Mouse (Mus musculus): ENCODE measurements around the gene Adamtsl5. TPM values are rescaled to one million over a fixed set of nuclear protein-coding genes. Genes with fewer than 3 reads are reported as not detected.
"Not testable (repeated sequence)": the region's sequence is repeated elsewhere in the genome, so short reads cannot be mapped to it uniquely, and the experiment has no call there.

Gene Adamtsl5
- polyA plus RNA-seq, 1 experiment from 2014 or later: 0.27 TPM

DNA sequence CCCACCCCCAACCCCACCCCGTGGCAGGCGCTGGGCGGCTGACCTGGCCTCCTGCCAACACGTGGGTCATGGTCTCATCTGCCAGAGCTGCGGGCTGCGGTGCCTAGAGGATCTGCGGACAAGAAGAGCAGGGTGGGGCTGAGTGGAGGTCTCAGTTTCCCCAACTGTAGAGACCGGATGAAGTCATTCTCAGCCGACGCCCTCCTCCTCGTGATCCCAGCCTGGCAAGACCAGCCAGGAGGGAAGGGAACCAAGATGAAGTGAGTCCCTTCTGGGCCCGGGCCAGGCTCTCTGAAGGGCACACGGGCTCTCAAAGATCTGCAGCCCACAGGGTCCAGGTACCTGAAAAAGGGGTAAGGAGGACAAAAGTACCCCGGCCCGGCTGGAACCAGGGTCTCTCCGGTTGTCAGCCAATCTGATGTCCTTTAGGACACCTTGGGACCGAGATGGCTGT, 671 bp downstream of the Adamtsl5 start:
- Histone ChIP-seq H3K4me3 (peak overlapping the region; percentile 44; the same call in 1 of the 2 replicates), H3K36me3 (replicated peaks) (no peaks in the 10 kb centered on the region), H3K4me1 (peaks cover 53% of the 10 kb centered on the region), H3K27ac (no peak overlapping the region), H3K27me3 (ENCODE audit: poor library complexity, severe bottlenecking) (peaks cover 100% of the 10 kb centered on the region), H3K9me3 (no peaks in the 10 kb centered on the region)
- DNase-seq (ENCODE audit: extremely low spot score, low spot score): no peak
- WGBS: 14% methylated on average over 17 of the region's 17 CpGs

- H3K9me3 ChIP-seq; DNase-seq (ENCODE audit: extremely low spot score, low spot score); H3K36me3 ChIP-seq (replicated peaks); H3K4me3 ChIP-seq; H3K27ac ChIP-seq: not testable (repeated sequence)
- Histone ChIP-seq H3K4me1 (peaks cover 69% of the 10 kb centered on the region), H3K27me3 (ENCODE audit: poor library complexity, severe bottlenecking) (peaks cover 100% of the 10 kb centered on the region)
- WGBS: 80% methylated on average over 6 of the region's 6 CpGs
These were observed 2.3 kb downstream of the Adamtsl5 start for GRCm38 (mm10) chr10:80345929-80346328.

GRCm38 (mm10) chr10:80345122-80345521, 3.1 kb downstream of the Adamtsl5 start:
- Histone ChIP-seq H3K4me3 (peak overlapping the region; percentile 9; the same call in 1 of the 2 replicates), H3K36me3 (replicated peaks) (no peaks in the 10 kb centered on the region), H3K27me3 (ENCODE audit: poor library complexity, severe bottlenecking) (peaks cover 100% of the 10 kb centered on the region), H3K9me3 (no peaks in the 10 kb centered on the region), H3K27ac (0 out of 2 replicates have a peak overlapping the region, but pooled peaks have one; percentile 45), H3K4me1 (peaks cover 77% of the 10 kb centered on the region)
- no peak for DNase-seq (ENCODE audit: extremely low spot score, low spot score)
- WGBS: under 1% methylated on average over 16 of the region's 16 CpGs

GRCm38 (mm10) chr10:80344131-80344661, 4.0 kb downstream of the Adamtsl5 start:
- Histone ChIP-seq H3K9me3 (no peaks in the 10 kb centered on the region), H3K4me3 (peak overlapping the region; percentile 2; the same call in 1 of the 2 replicates), H3K4me1 (peaks cover 79% of the 10 kb centered on the region), H3K27ac (no peak overlapping the region), H3K36me3 (replicated peaks) (no peaks in the 10 kb centered on the region), H3K27me3 (ENCODE audit: poor library complexity, severe bottlenecking) (peaks cover 99% of the 10 kb centered on the region)
- no peak for DNase-seq (ENCODE audit: extremely low spot score, low spot score)
- 41% methylated on average over 9 of the region's 9 CpGs for WGBS

DNA sequence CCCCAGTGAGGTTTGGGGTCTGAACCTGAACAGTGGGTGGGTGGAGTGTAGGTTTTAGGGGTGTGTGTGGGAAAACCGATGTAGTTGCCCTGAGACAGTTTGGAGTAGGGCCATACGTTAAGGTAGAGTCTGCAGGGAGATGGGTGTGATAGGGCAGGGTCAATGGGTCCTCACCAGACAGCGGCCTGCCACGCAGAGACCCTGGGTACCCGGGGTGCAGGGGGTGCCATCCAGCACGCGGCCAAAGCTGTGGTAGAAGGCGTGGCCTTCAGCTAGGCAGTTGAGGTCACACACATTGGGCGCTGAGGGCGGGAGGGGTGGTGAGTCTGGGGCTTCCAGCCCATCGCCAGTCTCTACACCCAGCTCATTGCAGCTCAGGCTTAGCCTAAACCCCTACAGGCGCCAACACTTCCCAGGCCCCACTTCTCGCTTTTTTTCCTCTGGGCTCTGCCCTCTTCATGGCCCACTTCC, 4.8 kb downstream of the Adamtsl5 start:
- 29% methylated on average over 13 of the region's 13 CpGs for WGBS
- H3K27ac ChIP-seq: no peak overlapping the region
- peak overlapping the region; percentile 51 for H3K4me3 ChIP-seq
- H3K9me3 ChIP-seq: no peaks in the 10 kb centered on the region
- H3K36me3 ChIP-seq (replicated peaks): no peaks in the 10 kb centered on the region
- peaks cover 94% of the 10 kb centered on the region for H3K27me3 ChIP-seq (ENCODE audit: poor library complexity, severe bottlenecking)
- peaks cover 71% of the 10 kb centered on the region for H3K4me1 ChIP-seq
- DNase-seq (ENCODE audit: extremely low spot score, low spot score): no peak

DNA sequence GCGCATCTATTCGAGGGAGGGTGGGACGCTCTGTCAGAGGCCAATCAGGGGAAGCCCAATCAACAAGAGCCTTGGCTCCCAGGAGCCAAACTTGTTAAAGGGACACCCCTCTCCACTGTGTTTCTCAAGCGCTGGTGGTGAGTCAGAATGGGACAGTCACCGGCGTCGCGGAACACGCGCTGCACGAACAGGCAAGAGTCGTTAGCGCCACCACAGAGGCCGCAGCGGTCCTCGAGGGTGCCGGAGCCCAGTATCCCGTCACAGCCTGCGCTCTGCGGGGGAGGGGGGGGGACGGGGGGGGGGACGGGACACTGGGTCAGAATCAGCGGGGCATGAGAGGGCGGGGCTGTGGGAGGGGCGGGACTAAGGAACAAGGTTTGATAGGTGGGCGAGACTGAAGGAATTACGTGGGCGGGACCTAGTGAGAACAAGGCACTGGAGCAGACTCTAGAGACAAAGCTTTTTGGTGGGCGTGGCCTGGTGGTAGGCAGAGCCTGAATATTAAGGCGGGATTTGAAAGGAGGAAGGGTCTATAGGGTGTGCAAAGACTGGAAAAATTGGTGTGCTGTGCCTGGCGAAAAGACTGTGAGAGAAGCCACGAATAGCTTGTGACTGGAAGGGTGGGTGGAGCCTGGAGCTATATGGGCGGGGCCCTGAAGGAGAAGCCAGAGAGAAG, 5.3 kb downstream of the Adamtsl5 start:
- Histone ChIP-seq H3K27ac (no peak overlapping the region), H3K36me3 (replicated peaks) (no peaks in the 10 kb centered on the region), H3K27me3 (ENCODE audit: poor library complexity, severe bottlenecking) (peaks cover 94% of the 10 kb centered on the region), H3K4me1 (peaks cover 65% of the 10 kb centered on the region), H3K4me3 (peak overlapping the region; percentile 51), H3K9me3 (no peaks in the 10 kb centered on the region)
- under 1% methylated on average over 32 of the region's 33 CpGs for WGBS
- DNase-seq (ENCODE audit: extremely low spot score, low spot score): peak; percentile 72

DNA sequence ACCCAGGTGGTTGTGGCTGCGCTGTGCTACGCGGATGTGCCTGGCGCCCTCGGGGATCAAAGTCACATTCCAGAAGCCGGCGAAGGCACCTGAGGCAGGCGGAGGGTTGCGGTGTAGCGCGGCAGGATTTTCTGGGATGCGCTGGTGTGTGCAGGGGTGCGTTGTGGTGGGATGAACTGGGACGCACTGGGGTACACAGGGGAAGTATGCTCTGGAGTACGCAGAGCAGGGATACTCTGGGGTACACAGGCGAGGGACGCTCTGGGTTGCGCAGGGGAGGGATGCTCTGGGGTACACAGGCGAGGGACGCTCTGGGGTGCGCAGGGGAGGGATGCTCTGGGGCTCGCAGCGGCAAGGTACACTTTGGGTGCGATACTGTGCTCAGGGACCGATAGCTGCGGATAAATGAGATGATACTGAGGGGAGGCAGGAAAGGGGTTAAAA, 5.9 kb downstream of the Adamtsl5 start:
- peaks cover 90% of the 10 kb centered on the region for H3K27me3 ChIP-seq (ENCODE audit: poor library complexity, severe bottlenecking)
- H3K36me3 ChIP-seq (replicated peaks): no peaks in the 10 kb centered on the region
- 0 out of 2 replicates have a peak overlapping the region, but pooled peaks have one; percentile 3 for H3K27ac ChIP-seq
- H3K4me3 ChIP-seq: peak overlapping the region; percentile 51
- H3K9me3 ChIP-seq: no peaks in the 10 kb centered on the region
- DNase-seq (ENCODE audit: extremely low spot score, low spot score): no peak
- peaks cover 60% of the 10 kb centered on the region for H3K4me1 ChIP-seq
- WGBS: under 1% methylated on average over 26 of the region's 26 CpGs

DNA sequence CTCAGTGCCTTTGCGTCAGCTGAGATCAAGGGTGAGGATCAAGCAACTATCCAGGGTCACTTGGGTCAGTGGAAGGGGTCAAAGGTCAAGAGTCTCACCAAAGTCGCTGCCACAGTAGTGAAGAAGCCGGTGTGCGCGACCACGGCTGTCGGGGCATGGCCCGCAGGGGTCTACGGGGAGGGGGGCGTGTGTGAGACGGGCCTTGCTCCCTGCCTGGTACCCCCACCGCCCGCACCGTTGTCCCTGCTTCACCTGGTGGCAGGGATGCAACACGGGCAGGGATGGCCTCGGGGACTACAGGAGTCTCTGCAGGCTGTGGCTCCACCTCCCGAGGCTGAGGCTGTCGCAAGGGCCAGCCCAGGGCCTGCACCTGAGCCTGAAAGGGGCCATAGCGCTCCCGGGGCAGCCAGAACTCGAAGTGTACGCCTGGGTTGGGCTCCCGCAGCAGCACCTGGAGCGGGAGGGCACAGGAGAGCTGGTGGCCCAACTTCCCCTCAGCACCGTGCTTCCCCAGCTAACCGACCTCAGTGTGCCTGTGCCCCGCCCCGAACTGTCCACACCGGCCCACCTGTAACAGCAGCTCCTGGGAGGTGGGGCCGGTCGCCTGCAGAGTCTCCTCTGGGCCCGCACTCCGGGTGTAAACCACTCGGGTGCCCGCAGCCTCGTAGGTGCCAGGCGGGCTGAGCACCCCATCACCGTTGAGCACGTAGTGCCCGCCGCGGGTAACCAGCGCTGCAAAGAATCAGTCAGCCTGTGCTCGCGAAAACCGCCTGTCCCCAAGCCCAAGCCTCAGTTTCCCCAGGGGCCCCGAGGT, 6.5 kb downstream of the Adamtsl5 start:
- WGBS: 2% methylated on average over 47 of the region's 47 CpGs
- H3K9me3 ChIP-seq: no peaks in the 10 kb centered on the region
- H3K36me3 ChIP-seq (replicated peaks): no peaks in the 10 kb centered on the region
- H3K4me1 ChIP-seq: peaks cover 58% of the 10 kb centered on the region
- peak overlapping the region; percentile 51 for H3K4me3 ChIP-seq
- H3K27me3 ChIP-seq (ENCODE audit: poor library complexity, severe bottlenecking): peaks cover 86% of the 10 kb centered on the region
- DNase-seq (ENCODE audit: extremely low spot score, low spot score): no peak
- 0 out of 2 replicates have a peak overlapping the region, but pooled peaks have one; percentile 4 for H3K27ac ChIP-seq

- H3K27me3 ChIP-seq (ENCODE audit: poor library complexity, severe bottlenecking): peaks cover 86% of the 10 kb centered on the region
- H3K9me3 ChIP-seq: no peaks in the 10 kb centered on the region
- peaks cover 58% of the 10 kb centered on the region for H3K4me1 ChIP-seq
- H3K36me3 ChIP-seq (replicated peaks): no peaks in the 10 kb centered on the region
- no peak overlapping the region for H3K27ac ChIP-seq
- WGBS: 10% methylated on average over 21 of the region's 21 CpGs
- no peak for DNase-seq (ENCODE audit: extremely low spot score, low spot score)
- peak overlapping the region; percentile 51 for H3K4me3 ChIP-seq
These were observed 7.2 kb downstream of the Adamtsl5 start for GRCm38 (mm10) chr10:80341026-80341425.

GRCm38 (mm10) chr10:80339941-80340750, 8.1 kb downstream of the Adamtsl5 start:
- WGBS: 22% methylated on average over 19 of the region's 19 CpGs
- no peaks in the 10 kb centered on the region for H3K9me3 ChIP-seq
- peaks cover 86% of the 10 kb centered on the region for H3K27me3 ChIP-seq (ENCODE audit: poor library complexity, severe bottlenecking)
- peak; percentile 90 for DNase-seq (ENCODE audit: extremely low spot score, low spot score)
- H3K4me1 ChIP-seq: peaks cover 55% of the 10 kb centered on the region
- no peak overlapping the region for H3K27ac ChIP-seq
- H3K4me3 ChIP-seq: peak overlapping the region; percentile 10
- peaks cover 4% of the 10 kb centered on the region for H3K36me3 ChIP-seq (replicated peaks)

DNA sequence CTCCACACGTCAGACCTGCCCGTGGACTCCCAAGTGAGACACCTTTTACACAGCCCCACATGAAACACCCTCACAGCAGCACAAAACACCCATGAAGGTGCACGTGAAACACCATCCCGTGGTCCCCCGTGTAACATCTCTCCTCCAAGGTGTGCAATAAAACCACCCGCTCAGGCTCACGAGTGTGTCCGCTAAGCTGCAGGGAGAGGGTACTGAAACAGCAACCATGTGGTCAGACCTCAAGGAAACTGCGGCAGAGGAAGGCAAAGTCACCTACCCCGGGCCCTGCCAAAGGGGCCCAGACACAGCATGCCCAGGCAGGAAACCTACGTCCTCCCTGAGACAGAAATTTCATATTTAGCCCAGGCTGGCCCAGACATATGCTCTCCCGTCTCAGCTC, 11.9 kb downstream of the Adamtsl5 start:
- WGBS: 90% methylated on average over 12 of the region's 12 CpGs
- H3K4me1 ChIP-seq: peaks cover 24% of the 10 kb centered on the region
- DNase-seq (ENCODE audit: extremely low spot score, low spot score): no peak
- peaks cover 4% of the 10 kb centered on the region for H3K36me3 ChIP-seq (replicated peaks)
- H3K9me3 ChIP-seq: no peaks in the 10 kb centered on the region
- peaks cover 76% of the 10 kb centered on the region for H3K27me3 ChIP-seq (ENCODE audit: poor library complexity, severe bottlenecking)
- no peak overlapping the region for H3K4me3 ChIP-seq
- H3K27ac ChIP-seq: no peak overlapping the region

DNA sequence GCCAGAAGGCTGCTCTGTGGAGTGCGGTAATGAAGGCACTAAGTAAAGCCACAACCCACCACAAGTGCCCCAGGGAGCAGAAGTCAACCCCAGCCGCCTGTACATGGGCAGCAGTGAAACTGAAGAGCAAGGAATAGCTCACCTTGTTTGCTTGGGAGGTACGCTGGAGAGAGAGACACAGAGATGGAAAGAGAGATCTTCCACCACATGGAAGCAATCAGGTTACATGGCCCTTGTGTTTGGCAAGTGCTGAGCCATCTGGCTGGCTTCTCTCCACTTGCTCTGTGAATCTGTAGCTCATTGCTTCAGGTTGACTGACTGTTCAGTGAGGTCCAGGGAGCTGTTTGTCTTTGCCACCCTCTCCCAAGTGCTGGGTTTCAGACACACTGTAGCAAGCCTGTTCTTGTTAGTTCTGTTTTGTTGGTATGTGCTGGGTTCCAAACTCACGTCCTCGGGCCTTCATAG, 15.7 kb downstream of the Adamtsl5 start:
- H3K36me3 ChIP-seq (replicated peaks): peaks cover 4% of the 10 kb centered on the region
- H3K4me3 ChIP-seq: no peak overlapping the region
- no peaks in the 10 kb centered on the region for H3K9me3 ChIP-seq
- peaks cover 31% of the 10 kb centered on the region for H3K4me1 ChIP-seq
- no peak for DNase-seq (ENCODE audit: extremely low spot score, low spot score)
- H3K27ac ChIP-seq: no peak overlapping the region
- WGBS: 86% methylated on average over 5 of the region's 5 CpGs
- peaks cover 71% of the 10 kb centered on the region for H3K27me3 ChIP-seq (ENCODE audit: poor library complexity, severe bottlenecking)
